Mouse (Mus musculus): ENCODE data around the gene Hs2st1. TPM values are rescaled to one million over a fixed set of nuclear protein-coding genes. Genes with fewer than 3 reads are reported as not detected.

The Hs2st1 gene
- total RNA-seq (2014; rRNA removed) = 5.4 and 6.0 TPM in 2 replicates
- 1.9 and 2.0 TPM in 2 replicates for polyA plus RNA-seq (2012; rRNA removed)

GRCm38 (mm10) chr3:144570047-144570815 lies at the start of gene Hs2st1, which contains the start of gene Selenof:
Gene Hs2st1 (minus strand): TSS chr3:144570181.
Gene Selenof (plus strand): TSS chr3:144570304.
- DNase-seq (ENCODE audit: extremely low read depth, low read depth, low spot score) = peak; percentile 98
- TF ChIP-seq POLR2A (IDR thresholded peaks at IDR 0.05; ENCODE audit: extremely low read depth, insufficient read depth, low read length) = peak; percentile 82
- TF ChIP-seq CTCF (IDR thresholded peaks at IDR 0.05; ENCODE audit: low read depth, low read length) = no peak
- Histone ChIP-seq H3K4me1 (ENCODE audit: control insufficient read depth, insufficient read depth, low read length) (peaks cover 14% of the 10 kb centered on the region), H3K27me3 (ENCODE audit: control insufficient read depth, insufficient read depth, low read length) (no peaks in the 10 kb centered on the region), H3K4me3 (ENCODE audit: insufficient read depth, low read depth, low read length) (peak within 1 kb of the TSS; percentile 97), H3K9ac (ENCODE audit: low read depth, low read length) (peak within 1 kb of the TSS; percentile 97), H3K27ac (replicated peaks; ENCODE audit: insufficient read depth, low read depth, low read length) (peak within 1 kb of the TSS; percentile 81), H3K36me3 (ENCODE audit: control insufficient read depth, insufficient read depth, low read length) (peaks cover 3% of the 10 kb centered on the region; the same call in 1 of the 2 replicates), H3K79me2 (ENCODE audit: control insufficient read depth, insufficient read depth, low read length) (peaks cover 34% of the 10 kb centered on the region)
- WGBS = under 1% methylated on average over 65 of the region's 69 CpGs

- no peak overlapping the region for H3K27ac ChIP-seq (replicated peaks; ENCODE audit: insufficient read depth, low read depth, low read length)
- 68% methylated on average over 10 of the region's 10 CpGs for whole genome bisulfite sequencing
These were observed 47.7 kb upstream of the Hs2st1 start for GRCm38 (mm10) chr3:144617633-144618180.

GRCm38 (mm10) chr3:144616654-144617425 lies 46.9 kb upstream of the Hs2st1 start:
- peaks cover 4% of the 10 kb centered on the region for H3K4me1 ChIP-seq (ENCODE audit: control insufficient read depth, insufficient read depth, low read length)
- peak; percentile 58 for DNase-seq (ENCODE audit: extremely low read depth, low read depth, low spot score)
- H3K9ac ChIP-seq (ENCODE audit: low read depth, low read length) = no peak overlapping the region
- WGBS = 67% methylated on average over 8 of the region's 8 CpGs
- TF ChIP-seq POLR2A (IDR thresholded peaks at IDR 0.05; ENCODE audit: extremely low read depth, insufficient read depth, low read length) (no peak), CTCF (IDR thresholded peaks at IDR 0.05; ENCODE audit: low read depth, low read length) (peak; percentile 87)
- H3K79me2 ChIP-seq (ENCODE audit: control insufficient read depth, insufficient read depth, low read length) = no peaks in the 10 kb centered on the region
- no peaks in the 10 kb centered on the region for H3K36me3 ChIP-seq (ENCODE audit: control insufficient read depth, insufficient read depth, low read length)
- no peaks in the 10 kb centered on the region for H3K27me3 ChIP-seq (ENCODE audit: control insufficient read depth, insufficient read depth, low read length)
- no peak overlapping the region for H3K4me3 ChIP-seq (ENCODE audit: insufficient read depth, low read depth, low read length)
- H3K27ac ChIP-seq (replicated peaks; ENCODE audit: insufficient read depth, low read depth, low read length) = no peak overlapping the region

More at GRCm38 (mm10) chr3:144617633-144618180, 47.7 kb upstream of the Hs2st1 start:
- no peaks in the 10 kb centered on the region for H3K36me3 ChIP-seq (ENCODE audit: control insufficient read depth, insufficient read depth, low read length)
- TF ChIP-seq POLR2A (IDR thresholded peaks at IDR 0.05; ENCODE audit: extremely low read depth, insufficient read depth, low read length) = no peak
- TF ChIP-seq CTCF (IDR thresholded peaks at IDR 0.05; ENCODE audit: low read depth, low read length) = no peak
- H3K9ac ChIP-seq (ENCODE audit: low read depth, low read length) = no peak overlapping the region
- no peaks in the 10 kb centered on the region for H3K79me2 ChIP-seq (ENCODE audit: control insufficient read depth, insufficient read depth, low read length)
- H3K27me3 ChIP-seq (ENCODE audit: control insufficient read depth, insufficient read depth, low read length) = no peaks in the 10 kb centered on the region
- H3K4me1 ChIP-seq (ENCODE audit: control insufficient read depth, insufficient read depth, low read length) = no peaks in the 10 kb centered on the region; the same call in 1 of the 2 replicates
- H3K4me3 ChIP-seq (ENCODE audit: insufficient read depth, low read depth, low read length) = no peak overlapping the region
- DNase-seq (ENCODE audit: extremely low read depth, low read depth, low spot score) = peak; percentile 18

GRCm38 (mm10) chr3:144615459-144615858 lies 45.5 kb upstream of the Hs2st1 start:
- DNase-seq (ENCODE audit: extremely low read depth, low read depth, low spot score) = no peak
- Histone ChIP-seq H3K27me3 (ENCODE audit: control insufficient read depth, insufficient read depth, low read length) (no peaks in the 10 kb centered on the region), H3K36me3 (ENCODE audit: control insufficient read depth, insufficient read depth, low read length) (no peaks in the 10 kb centered on the region), H3K79me2 (ENCODE audit: control insufficient read depth, insufficient read depth, low read length) (no peaks in the 10 kb centered on the region), H3K9ac (ENCODE audit: low read depth, low read length) (no peak overlapping the region), H3K4me3 (ENCODE audit: insufficient read depth, low read depth, low read length) (no peak overlapping the region), H3K4me1 (ENCODE audit: control insufficient read depth, insufficient read depth, low read length) (peaks cover 7% of the 10 kb centered on the region), H3K27ac (replicated peaks; ENCODE audit: insufficient read depth, low read depth, low read length) (no peak overlapping the region)
- no peak for TF ChIP-seq CTCF (IDR thresholded peaks at IDR 0.05; ENCODE audit: low read depth, low read length)
- no peak for TF ChIP-seq POLR2A (IDR thresholded peaks at IDR 0.05; ENCODE audit: extremely low read depth, insufficient read depth, low read length)
- 89% methylated on average over 9 of the region's 9 CpGs for WGBS

- DNase-seq (ENCODE audit: extremely low read depth, low read depth, low spot score) = no peak
- Histone ChIP-seq H3K9ac (ENCODE audit: low read depth, low read length) (no peak overlapping the region), H3K36me3 (ENCODE audit: control insufficient read depth, insufficient read depth, low read length) (no peaks in the 10 kb centered on the region), H3K79me2 (ENCODE audit: control insufficient read depth, insufficient read depth, low read length) (no peaks in the 10 kb centered on the region), H3K4me1 (ENCODE audit: control insufficient read depth, insufficient read depth, low read length) (peaks cover 7% of the 10 kb centered on the region), H3K27me3 (ENCODE audit: control insufficient read depth, insufficient read depth, low read length) (no peaks in the 10 kb centered on the region), H3K27ac (replicated peaks; ENCODE audit: insufficient read depth, low read depth, low read length) (no peak overlapping the region), H3K4me3 (ENCODE audit: insufficient read depth, low read depth, low read length) (no peak overlapping the region)
- no peak for TF ChIP-seq POLR2A (IDR thresholded peaks at IDR 0.05; ENCODE audit: extremely low read depth, insufficient read depth, low read length)
- TF ChIP-seq CTCF (IDR thresholded peaks at IDR 0.05; ENCODE audit: low read depth, low read length) = no peak
- 83% methylated on average over 10 of the region's 10 CpGs for WGBS
These were observed 44.7 kb upstream of the Hs2st1 start for GRCm38 (mm10) chr3:144614698-144615097.
